Mouse (Mus musculus) bone marrow macrophage, adult 2 months (primary cell): Measurements from ENCODE around the gene Rgl2.

Experiments
- CTCF ChIP-seq: IDR thresholded peaks from 2 replicates; pipeline ENCODE4 v1.5.1; 2012; ENCODE audit warnings: low read depth, mild to moderate bottlenecking, low read length, moderate library complexity
- POLR2A ChIP-seq: IDR thresholded peaks from 2 replicates; pipeline ENCODE4 v1.6.1; 2012; ENCODE audit warnings: mild to moderate bottlenecking, low read depth, low read length, borderline replicate concordance

DNA sequence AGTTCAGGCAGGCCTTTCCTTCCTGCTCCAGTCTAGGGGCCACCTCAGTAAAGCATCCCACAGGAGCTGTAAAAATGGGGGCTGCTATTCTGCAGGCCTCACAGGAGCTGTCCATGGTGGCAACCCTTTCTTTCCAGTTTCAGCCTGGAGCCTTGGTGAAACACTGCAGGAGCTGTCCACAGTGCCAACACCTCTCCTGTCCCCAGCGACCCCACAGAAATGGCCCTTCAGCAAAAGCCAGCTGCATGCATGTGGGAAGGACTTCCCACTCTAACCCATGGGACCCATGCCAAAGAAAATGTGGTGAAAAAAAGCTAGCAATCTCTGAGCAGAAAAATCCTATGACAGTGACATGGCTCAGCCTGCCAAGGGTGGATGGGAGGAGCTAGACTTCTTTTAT is 43.3 kb downstream of the Rgl2 start:
- TF ChIP-seq CTCF (no peak), POLR2A (no peak)
